Mouse (Mus musculus): ENCODE data around the gene Ppp1cb.
"Not testable (repeated sequence)": the region's sequence is repeated elsewhere in the genome, so short reads cannot be mapped to it uniquely, and the experiment has no call there.

The Ppp1cb gene

GRCm38 (mm10) chr5:32458408-32459143 is at the start of gene Ppp1cb:
Ppp1cb (plus strand) TSS chr5:32458843.
- peak; percentile 100 for DNase-seq (ENCODE audit: low read depth, low spot score)

GRCm38 (mm10) chr5:32409747-32410146 is 48.9 kb upstream of the Ppp1cb start:
- DNase-seq (ENCODE audit: low read depth, low spot score) = no peak

- no peak for DNase-seq (ENCODE audit: low read depth, low spot score)
Observed at GRCm38 (mm10) chr5:32410954-32411688, 47.5 kb upstream of the Ppp1cb start.

DNA sequence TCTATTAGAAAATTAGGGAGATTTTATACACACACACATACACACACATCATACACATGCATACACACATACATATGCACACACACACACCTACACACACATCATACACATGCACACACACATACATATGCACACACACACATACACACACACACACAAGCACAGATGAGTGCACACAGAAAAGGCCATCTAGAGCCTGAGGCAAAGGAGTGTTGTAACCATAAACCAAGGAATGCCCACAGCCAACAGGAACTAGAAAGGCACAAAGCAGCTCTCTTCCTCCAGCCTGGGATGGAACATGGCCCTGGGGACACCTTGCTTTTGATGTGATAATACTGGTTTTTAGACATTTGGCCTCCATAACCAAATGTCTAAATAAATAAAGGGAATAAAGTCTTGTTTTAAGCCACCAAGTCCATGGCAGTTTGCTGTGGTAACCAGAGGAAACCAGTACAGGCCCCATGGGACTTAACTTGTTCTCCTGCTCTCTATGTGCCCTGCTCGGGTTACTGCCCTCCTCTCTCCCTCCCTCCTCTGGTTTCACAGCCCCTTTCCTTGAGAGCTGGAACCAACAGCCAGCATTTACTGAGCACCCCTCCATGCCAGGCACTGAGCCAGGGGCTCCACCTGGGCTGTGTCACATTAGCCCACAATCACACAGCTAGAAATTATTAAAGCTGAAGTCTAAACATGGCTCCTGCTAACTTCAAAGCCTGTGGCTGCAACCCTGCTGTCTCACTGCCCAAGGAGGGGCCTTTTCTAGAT is 46.3 kb upstream of the Ppp1cb start:
- DNase-seq (ENCODE audit: low read depth, low spot score) = no peak

DNA sequence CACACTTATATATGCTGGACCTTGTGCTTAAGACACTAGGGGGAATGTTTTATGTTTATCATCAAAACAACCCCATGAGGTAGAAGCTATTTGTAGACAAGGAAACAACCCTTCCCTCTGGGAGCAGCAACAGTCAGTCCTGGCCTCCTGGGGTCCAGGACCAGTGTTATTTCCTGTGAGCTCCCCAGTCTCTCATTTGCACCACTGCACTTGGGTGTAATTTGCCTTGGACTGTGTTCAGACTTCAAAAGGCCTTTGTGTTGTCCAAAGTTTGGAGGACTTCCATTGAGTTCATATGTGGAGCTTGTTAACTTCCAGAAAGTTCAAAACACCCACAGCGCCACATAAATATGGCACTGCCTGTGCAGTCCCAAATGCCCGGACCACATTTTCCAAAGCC is 45.6 kb upstream of the Ppp1cb start:
- no peak for DNase-seq (ENCODE audit: low read depth, low spot score)

- DNase-seq (ENCODE audit: low read depth, low spot score) = no peak
Observed at GRCm38 (mm10) chr5:32413569-32413968, 45.1 kb upstream of the Ppp1cb start.

DNA sequence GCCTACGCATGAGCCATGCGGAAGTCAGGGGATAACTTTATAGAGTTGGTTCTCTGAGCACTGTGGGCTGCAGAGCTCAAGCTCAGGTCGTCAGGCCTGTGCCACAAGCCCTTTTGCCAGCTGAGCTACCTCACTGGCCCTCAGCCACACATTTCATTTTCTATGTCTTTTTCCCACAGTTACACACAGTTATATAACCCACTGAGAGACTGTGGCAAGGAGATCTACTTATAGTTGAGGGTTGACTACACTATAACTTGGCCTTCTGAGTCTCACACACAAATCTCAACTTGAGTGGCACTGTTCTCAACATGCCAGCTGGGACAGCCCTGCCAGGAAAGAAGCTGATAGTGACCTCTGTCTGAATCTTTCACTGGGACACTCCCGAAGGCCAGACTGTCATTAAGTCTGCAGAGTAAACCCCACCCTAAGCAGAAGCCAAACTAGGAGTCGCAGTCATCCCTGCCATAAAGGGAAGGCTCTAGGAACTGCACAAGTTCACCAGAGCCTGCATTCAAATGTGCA is 44.1 kb upstream of the Ppp1cb start:
- no peak for DNase-seq (ENCODE audit: low read depth, low spot score)

GRCm38 (mm10) chr5:32415554-32415953 is 43.1 kb upstream of the Ppp1cb start:
- DNase-seq (ENCODE audit: low read depth, low spot score) = no peak

- no peak for DNase-seq (ENCODE audit: low read depth, low spot score)
Observed at GRCm38 (mm10) chr5:32416881-32417280, 41.8 kb upstream of the Ppp1cb start.

GRCm38 (mm10) chr5:32422081-32422589 is 36.5 kb upstream of the Ppp1cb start:
- peak; percentile 8 for DNase-seq (ENCODE audit: low read depth, low spot score)

DNA sequence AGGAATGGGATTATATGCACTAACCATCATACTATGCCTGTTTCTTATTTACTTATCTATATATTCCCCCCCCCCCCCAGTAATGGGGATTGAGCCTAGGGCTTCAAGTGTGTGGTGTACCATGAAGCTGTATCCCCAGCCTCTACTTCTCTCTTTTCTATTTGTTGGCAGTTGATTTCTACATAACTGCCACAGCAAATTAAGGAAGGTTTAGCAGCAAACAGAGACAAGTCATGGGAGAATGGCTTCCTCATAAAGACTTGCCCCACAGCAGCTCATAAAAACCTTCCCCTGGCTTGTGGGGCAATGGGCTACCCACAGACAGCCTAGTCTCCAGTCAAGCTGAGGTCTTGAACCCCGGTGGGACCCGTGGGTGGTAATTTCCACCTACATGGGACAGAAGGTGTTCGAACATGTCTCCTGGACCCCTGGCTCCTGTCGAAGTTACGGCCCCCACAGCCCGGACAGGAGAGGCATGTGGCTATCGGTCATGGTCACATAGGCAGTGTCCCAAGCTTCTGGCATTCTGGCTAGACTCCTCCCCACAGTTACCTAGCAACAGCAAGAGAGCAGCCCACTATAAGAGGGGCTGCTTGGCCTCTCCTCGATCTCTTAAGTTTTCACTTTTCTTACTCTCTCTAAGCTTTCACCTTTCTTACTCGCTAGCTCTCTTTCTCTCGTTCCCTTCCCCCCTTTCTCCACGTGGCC is 35.1 kb upstream of the Ppp1cb start:
- DNase-seq (ENCODE audit: low read depth, low spot score) = no peak

DNA sequence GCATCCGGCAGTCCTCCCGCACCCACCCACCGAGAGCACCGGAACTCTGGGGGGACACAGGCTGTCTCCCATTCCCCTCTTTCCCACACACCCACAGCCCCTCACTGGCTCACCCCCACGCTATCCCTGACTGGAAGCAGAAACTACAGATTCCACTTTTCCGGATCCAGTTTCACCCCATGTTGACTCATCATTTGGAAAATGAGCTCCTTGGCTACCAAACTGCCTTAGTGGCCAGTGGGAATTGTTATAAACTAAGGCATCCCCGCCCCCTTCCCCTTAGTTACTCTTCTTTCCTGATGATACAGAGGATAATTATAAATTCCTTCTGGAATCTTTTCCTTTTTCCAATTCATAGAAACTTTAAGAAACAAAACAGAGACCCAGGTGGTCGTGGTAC is 34.2 kb upstream of the Ppp1cb start:
- DNase-seq (ENCODE audit: low read depth, low spot score) = no peak

GRCm38 (mm10) chr5:32425485-32426171 is 33.0 kb upstream of the Ppp1cb start:
- DNase-seq (ENCODE audit: low read depth, low spot score) = no peak

DNA sequence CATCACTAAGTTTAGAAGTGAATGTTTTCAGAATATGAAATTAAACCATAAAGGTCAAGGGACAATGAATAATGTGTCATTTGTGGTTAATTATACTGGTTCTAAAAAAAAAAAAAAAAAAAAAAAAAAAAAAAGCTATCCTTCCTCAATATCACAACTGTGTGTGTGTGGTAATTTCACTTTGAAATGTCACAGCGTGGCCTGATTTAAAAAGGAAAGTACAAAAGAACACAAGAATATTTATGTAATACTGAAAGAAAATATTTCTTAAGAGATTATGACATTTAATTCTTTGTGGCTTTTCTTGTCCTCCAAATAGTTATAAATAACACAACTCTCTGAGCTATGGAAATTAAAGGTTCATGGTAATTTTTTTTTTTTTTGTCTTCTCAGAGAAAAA is 28.2 kb upstream of the Ppp1cb start:
- DNase-seq (ENCODE audit: low read depth, low spot score) = no peak

GRCm38 (mm10) chr5:32434346-32434745 is 24.3 kb upstream of the Ppp1cb start:
- not testable (repeated sequence) for DNase-seq (ENCODE audit: low read depth, low spot score)

- DNase-seq (ENCODE audit: low read depth, low spot score) = no peak
Observed at GRCm38 (mm10) chr5:32435612-32436011, 23.0 kb upstream of the Ppp1cb start.

- no peak for DNase-seq (ENCODE audit: low read depth, low spot score)
Observed at GRCm38 (mm10) chr5:32437901-32438563, 20.6 kb upstream of the Ppp1cb start.

GRCm38 (mm10) chr5:32438564-32438922 is 20.1 kb upstream of the Ppp1cb start:
- no peak for DNase-seq (ENCODE audit: low read depth, low spot score)

DNA sequence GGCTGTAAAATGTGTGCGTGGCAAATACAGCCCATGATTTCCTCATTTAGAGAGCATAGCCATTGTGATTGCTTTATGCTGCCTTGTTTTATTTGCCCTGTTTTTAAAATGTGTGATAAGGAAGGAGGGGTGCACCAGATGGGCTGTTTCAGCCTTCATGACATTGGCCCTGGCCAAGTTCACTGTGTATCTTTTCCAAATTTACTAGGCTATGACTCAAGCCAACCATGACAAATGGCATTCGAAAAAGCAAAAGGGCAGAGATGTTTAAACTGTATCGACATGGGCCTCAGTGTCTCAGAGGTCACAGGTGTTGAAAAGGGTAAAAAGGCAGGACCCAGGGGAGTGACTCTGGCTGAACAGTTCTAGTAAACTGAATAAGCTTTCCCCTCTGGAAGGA is 17.3 kb upstream of the Ppp1cb start:
- no peak for DNase-seq (ENCODE audit: low read depth, low spot score)

DNA sequence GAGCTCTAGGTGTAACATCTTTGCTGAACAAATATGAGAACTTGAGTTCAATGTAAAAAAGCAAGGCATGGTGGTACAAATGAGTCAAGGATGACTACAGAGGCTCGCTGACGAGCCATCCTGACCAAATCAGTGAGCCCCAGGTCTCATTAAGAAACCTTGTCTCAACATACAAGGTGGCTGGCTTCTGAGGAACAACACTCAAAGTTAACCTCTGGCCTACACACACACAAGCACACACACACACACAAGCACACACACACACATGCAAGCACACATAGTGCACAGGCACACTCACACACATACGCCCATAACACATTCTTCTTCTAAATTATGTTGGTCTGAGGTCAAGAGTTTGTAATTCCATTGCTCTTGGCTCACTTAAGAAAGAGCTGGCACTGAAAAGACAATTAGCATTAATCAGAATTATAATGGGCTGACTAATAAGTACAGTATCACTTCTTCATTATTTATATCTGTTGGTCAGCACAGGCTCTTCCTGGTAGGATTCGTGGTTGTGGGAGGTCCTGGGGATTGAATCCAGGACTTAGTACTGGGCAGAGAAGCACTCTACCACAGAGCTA is 16.6 kb upstream of the Ppp1cb start:
- no peak for DNase-seq (ENCODE audit: low read depth, low spot score)
